Mouse (Mus musculus) spleen, postnatal 36 days (tissue): ENCODE results near the gene Csmd2.
"Not testable (repeated sequence)": the region's sequence is repeated elsewhere in the genome, so short reads cannot be mapped to it uniquely, and the experiment has no call there.

Source experiments
- DNase-seq, 2 experiments: peaks; one replicate each; pipeline ENCODE4 v3.0.0; 2022; ENCODE audit warnings: low spot score in 2 of 2, mixed read lengths in 1 of 2

The Csmd2 gene

GRCm38 (mm10) chr4:128042626-128043025, 55.0 kb downstream of the Csmd2 start:
- DNase-seq, result no peak

- no peak for DNase-seq
Measured at GRCm38 (mm10) chr4:128048716-128049115, 61.1 kb downstream of the Csmd2 start.

DNA sequence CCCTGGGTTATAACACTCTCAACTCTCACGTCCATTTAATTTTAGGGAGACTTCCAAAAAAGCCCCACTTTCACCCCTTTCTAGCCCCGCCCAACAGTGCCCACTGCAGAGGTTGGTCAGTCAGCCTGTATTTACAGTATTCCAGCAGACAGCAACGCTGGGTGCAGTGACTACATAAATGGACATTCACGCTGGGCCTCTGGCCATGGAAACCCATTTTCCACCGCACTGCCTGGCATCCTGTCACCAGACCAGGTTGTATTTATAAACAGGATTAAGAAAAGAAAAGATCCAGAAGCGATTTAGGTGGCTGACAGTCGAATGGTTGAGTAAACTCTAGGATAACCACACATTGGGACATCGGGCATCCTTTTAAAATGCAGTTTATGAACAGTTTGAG, 65.0 kb downstream of the Csmd2 start:
- DNase-seq, result no peak

GRCm38 (mm10) chr4:128061274-128061673, 73.6 kb downstream of the Csmd2 start:
- DNase-seq, result not testable (repeated sequence)

- DNase-seq, result no peak
Measured at GRCm38 (mm10) chr4:128067189-128067588, 79.5 kb downstream of the Csmd2 start.

GRCm38 (mm10) chr4:128084466-128084865, 96.8 kb downstream of the Csmd2 start:
- no peak for DNase-seq

- DNase-seq, result no peak
Measured at GRCm38 (mm10) chr4:128085096-128085495, 97.4 kb downstream of the Csmd2 start.

- no peak for DNase-seq
Measured at GRCm38 (mm10) chr4:128087147-128087606, 99.5 kb downstream of the Csmd2 start.

DNA sequence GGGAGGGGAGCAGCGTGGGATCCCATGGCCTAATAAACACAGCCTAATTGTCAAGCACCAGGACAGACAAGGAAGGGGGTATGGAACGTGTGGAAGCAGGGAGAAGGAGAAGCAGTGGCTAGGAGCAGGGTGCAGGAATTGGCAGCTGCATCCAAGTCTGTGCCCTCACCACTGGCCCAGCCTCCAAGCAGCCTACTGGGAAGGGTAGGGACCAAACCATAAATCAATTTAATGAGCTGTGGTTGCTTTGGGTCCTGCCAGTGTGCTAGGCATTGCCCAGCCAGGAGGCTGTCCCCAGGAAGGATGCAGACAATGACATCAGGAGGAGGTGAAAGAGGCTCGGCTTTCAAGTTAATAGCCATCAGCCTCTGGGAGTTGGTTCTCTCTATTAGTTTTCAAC, 100.0 kb downstream of the Csmd2 start:
- DNase-seq, result no peak

DNA sequence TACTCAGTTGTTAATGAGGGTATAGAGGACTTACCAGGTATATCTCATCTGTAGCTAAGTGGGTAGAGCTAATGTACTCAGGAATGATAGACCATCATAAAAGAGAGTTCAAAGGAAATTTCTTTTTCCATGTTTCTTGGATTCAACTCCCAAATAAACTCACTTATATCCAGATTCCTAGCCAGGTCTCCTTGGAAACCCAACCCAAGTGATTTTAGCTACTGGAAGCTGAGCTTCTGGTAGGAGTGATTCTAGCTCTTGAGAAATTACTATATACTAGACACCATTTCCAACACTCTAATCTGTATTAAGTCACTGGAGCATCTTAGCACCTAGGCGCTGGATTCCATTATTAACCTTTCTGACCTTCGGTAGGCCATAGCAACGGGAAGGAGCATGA, 100.6 kb downstream of the Csmd2 start:
- no peak for DNase-seq

- no peak for DNase-seq
Measured at GRCm38 (mm10) chr4:128091938-128092337, 104.3 kb downstream of the Csmd2 start.

DNA sequence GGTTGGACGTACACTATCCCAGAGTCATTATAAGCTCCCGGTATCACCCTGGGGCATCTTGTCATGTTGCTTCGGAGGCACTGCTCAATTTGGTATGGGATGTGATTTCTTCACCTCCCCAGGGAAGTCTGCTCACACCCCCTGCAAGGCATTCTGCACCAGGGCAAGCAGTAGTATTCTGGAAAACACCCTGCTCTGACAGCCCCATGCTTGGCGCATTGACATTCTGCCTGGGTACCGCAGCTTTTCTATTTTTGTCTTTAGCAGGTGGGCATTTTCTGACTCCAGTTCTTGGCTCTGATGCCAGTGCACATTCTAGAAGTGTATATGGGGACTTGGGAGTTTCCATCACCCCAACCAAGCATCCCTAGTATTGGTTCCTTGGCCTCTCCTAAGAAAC, 111.9 kb downstream of the Csmd2 start:
- DNase-seq, result no peak

GRCm38 (mm10) chr4:128100541-128100940, 112.9 kb downstream of the Csmd2 start:
- no peak for DNase-seq

GRCm38 (mm10) chr4:128116331-128116730, 128.7 kb downstream of the Csmd2 start:
- no peak for DNase-seq

DNA sequence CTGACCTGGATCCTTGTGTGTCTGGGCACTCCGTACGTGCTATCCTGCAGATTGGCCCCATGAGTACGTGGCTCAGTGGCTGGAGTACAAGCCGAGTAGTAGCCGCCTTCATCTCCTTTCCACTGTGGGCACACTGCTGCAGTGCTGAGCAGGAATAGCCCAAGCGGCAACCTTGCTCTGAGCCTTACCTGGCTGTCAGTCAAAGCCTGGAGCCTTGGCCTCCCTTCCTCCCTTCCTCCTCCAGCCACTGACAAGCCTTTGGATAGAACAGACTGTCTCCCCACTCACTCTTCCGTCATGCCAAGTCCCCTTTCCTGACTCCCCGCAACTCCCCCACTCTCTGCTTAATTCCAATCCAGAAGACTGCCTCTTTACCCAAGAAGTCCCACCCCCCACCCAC, 135.6 kb downstream of the Csmd2 start:
- no peak for DNase-seq

DNA sequence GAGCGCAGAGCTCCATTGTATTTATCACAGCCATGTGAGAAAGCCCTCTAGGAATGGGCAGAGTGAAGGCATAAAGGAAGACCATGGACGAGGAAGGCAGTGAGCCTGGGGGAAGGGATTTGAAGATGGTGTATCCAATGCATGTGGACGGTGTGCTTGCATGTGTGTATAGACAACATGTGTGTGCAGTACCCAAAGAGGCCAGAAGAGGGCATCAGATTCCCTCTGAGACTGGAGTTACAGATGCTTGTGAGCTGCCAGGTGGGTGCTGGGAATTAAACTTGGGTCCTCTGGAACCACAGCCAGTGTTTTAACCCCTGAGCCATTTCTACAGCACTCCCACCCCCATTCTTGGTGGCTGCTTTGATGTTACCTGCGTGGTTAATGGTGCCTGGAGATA, 137.1 kb downstream of the Csmd2 start:
- DNase-seq, result no peak

DNA sequence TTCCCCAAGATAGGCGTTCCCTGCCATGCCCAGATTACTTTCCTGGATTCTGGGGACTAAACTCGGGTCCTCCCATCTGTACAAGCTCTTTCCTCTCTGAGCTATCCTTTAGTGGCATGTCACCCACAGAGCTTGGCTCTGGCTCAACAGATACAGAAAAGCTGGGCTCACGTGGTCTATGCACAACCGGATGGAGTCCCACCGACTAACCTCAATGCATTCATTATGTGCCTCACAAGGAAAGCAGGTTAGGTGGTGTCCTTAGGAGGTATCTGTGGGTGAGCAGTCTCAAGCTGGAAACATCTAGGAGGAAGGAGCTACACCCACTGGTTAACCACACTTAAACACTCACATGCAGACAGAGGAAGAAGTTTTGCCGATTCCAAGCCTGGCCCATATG, 140.9 kb downstream of the Csmd2 start:
- no peak for DNase-seq

DNA sequence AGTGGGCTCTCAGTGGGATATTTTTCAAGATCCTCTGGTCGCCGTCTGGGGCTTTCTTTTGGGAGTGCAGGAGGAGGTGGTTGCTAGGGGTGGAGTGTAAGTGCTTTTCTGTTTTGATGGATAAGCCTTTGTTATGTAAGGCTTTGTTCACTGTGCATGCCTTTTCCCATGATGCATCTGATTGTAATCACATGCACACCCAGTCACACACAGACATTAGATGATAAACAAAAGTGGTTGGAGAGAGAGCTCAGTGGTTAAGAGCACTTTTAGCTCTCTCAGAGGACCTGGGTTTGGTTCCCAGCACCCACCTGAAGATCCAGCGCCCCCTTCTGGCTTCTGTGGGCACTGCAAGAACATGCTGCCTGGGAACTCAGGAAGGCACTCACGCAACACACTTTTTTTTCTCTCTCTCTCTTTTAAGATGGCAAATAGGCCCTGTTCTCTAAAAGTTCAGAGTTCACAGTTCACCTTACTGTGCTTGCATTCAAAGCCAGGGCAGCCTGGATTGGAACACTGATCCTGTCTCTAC, 143.0 kb downstream of the Csmd2 start:
- no peak for DNase-seq

GRCm38 (mm10) chr4:128131666-128132065, 144.0 kb downstream of the Csmd2 start:
- no peak for DNase-seq

- DNase-seq, result no peak
Measured at GRCm38 (mm10) chr4:128132876-128133646, 145.4 kb downstream of the Csmd2 start.

DNA sequence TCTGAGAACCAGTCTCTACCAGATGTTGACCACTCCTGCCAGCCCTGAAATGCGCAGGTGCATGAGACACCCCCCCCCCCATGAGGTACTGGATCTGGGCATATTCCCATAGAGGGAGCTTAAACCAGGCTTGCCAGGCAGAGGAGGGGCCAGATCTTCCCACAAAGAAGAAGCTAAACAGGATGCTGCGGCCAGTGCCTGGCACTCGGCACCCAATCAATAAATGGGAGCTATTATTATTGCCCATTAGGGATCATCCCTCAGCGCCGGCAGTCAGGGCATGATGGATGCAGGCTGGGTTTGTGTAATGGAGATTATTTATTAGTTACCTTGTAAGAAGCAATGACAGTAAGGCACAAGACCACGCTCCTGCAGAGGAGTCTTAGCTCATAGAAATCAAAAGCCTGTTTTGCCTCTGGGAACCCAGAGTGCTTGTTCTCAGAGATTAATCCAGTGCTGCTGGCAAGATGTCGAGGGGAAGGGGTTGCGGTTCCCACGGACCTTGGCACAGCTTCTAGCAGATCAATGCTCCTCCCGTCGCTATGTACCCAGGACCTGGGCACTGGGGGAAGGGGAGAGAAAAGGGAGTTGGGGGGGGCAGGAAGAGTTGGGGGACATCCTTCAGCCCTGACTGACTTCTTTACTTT, 146.8 kb downstream of the Csmd2 start:
- no peak for DNase-seq

GRCm38 (mm10) chr4:128135014-128135622, 147.5 kb downstream of the Csmd2 start:
- no peak for DNase-seq

- DNase-seq, result no peak
Measured at GRCm38 (mm10) chr4:128139991-128140390, 152.3 kb downstream of the Csmd2 start.
